Mouse (Mus musculus): Measurements from ENCODE around the gene Retreg3.

Retreg3 gene

GRCm38 (mm10) chr11:101119761-101120544 is at the start of gene Retreg3, which contains the start of gene Tubg1:
TSS of gene Retreg3 (minus strand) at chr11:101119893.
TSS of gene Tubg1 (plus strand) at chr11:101119938.
- DNase-seq = peak; percentile 99

DNA sequence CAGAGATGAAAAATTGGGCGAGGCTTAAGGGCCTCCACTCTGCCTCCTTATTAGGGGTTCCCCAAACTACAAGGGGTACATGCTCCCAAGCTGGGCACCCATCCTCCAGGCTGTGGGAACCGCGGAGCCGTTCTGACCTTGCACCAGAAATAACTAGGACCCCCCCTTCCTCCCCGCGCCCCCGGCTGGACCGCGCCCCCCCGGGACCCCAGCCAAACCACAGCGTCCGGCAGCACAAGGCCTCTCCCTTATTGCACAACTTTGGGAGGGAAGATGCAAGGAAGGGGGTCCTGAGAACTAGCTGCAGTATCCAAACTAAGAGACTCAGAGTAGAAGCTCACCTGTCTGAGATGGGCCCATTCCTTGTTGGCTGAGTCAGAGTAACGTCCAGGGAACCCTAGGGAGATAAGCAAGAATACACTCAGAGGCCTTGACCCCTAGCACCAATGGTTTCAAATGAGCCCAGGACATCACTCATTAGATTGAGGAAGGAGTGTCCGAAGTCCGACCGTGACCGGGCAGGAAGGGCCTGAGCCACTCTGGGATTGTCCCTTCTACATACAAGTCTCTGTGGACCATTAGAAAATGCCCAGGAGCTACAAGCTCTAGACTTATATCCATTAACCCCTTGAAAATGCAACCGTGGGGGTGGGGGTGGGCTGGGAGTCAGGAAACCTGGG is 48.7 kb upstream of the Retreg3 start:
- no peak for DNase-seq

GRCm38 (mm10) chr11:101167963-101168300 is 48.2 kb upstream of the Retreg3 start:
- DNase-seq = peak; percentile 58

- DNase-seq = peak; percentile 56
These were observed 47.7 kb upstream of the Retreg3 start for GRCm38 (mm10) chr11:101167211-101167962.

- DNase-seq = peak; percentile 60
These were observed 46.7 kb upstream of the Retreg3 start for GRCm38 (mm10) chr11:101166357-101166756.

- DNase-seq = peak; percentile 44
These were observed 45.2 kb upstream of the Retreg3 start for GRCm38 (mm10) chr11:101164677-101165580.

DNA sequence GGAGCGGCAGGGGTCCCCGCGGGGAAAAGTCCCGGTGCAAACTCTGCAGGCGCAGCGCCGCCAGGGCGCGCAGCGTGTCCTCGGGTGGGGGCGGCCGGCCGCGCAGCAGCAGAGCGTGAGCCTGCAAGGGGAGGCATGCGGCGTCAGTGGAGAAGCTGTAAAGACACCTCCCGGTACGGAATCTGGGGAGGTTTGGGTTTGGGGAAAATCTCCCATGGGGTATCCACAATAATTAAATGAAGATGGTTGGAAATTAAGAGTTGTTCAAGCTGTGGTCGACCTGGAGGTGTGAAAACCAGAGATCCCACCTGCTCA is 44.6 kb upstream of the Retreg3 start:
- peak; percentile 37 for DNase-seq

GRCm38 (mm10) chr11:101163476-101164350 is 44.0 kb upstream of the Retreg3 start:
- DNase-seq = peak; percentile 66

DNA sequence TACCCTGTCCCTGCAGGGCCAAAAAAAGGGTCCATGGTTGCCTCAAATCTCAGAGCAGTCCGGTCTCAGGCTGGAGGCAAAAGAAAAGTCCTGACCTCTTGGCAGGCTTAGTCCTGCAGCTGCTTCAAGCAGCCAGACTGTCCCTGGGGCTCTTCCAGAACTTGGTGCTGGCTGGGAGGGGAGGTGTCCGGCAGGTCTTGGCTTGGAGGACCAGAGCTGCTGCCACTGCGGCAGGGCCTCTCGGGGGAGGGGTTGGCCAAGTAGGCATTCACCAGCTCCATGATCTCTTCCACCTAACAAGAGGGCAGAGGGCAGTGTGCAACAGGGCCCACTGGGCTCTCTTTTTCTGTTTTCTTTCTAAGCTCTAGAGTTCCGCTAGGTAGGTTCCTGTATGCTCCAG is 43.1 kb upstream of the Retreg3 start:
- DNase-seq = peak; percentile 72

- DNase-seq = peak; percentile 50
These were observed 42.6 kb upstream of the Retreg3 start for GRCm38 (mm10) chr11:101162301-101162700.

DNA sequence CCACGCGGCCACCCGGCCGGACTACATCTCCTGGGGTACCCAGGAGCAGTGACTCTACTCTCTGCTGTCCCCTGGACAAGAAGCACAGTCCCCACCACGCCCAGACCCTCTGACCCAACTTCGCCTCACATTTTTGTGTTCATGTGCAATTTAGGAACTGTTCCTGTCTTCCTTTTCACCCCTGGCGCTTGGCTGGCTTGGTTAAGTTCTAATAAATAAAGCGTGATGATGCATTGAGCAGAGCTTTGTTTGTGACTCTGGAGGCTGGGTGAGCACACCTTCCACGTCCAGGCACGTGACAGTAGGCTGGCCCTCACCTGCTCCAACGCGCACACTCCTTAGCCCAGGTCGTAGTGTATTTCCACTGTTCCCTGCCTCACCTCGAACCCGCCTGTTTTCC is 41.9 kb upstream of the Retreg3 start:
- no peak for DNase-seq

- DNase-seq = peak; percentile 53
These were observed 41.4 kb upstream of the Retreg3 start for GRCm38 (mm10) chr11:101160981-101161505.

- DNase-seq = peak; percentile 55
These were observed 40.5 kb upstream of the Retreg3 start for GRCm38 (mm10) chr11:101160151-101160550.

- peak; percentile 87 for DNase-seq
These were observed 36.2 kb upstream of the Retreg3 start, which contains the start of gene Tubg2 for GRCm38 (mm10) chr11:101155728-101156371. TSS of gene Tubg2 (plus strand) at chr11:101155907.

- DNase-seq = peak; percentile 21
These were observed 35.5 kb upstream of the Retreg3 start for GRCm38 (mm10) chr11:101155151-101155550.

- DNase-seq = peak; percentile 37
These were observed 35.0 kb upstream of the Retreg3 start for GRCm38 (mm10) chr11:101154648-101155047.

DNA sequence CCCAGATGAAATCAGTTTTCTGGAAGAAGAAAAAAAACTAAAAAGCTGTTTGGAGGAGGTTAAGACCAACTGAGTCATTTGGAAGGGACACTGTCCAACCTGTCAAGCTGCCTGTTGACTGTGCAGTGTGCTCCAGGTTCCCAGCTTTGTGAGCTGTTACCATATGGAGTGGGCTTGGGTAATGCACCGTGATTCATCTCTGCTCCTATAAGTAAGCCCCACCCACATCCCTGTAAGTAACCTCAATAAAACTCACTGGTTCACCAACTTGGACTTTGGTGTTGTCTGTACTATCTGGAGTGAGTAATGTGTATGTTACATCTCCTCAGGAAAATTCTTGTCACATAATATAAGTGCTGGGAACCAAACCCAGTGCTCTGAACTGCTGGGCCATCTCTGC is 33.1 kb upstream of the Retreg3 start:
- DNase-seq = no peak

DNA sequence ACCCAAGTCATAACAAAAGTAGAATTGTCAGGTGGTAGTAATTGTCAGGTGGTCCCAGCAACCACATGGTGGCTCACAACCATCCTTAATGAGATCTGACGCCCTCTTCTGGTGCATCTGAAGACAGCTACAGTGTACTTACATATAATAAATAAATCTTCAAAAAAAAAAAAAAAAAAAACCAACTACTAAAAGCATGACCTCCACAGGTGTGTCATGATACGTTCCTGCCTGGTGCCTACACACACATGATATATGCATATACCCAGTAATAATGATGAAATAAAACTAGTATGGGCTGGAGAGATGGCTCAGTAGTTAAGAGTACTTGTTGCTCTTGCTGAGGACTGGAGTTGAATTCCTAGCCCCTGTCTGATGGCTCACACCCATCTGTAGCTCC is 31.4 kb upstream of the Retreg3 start:
- DNase-seq = no peak

DNA sequence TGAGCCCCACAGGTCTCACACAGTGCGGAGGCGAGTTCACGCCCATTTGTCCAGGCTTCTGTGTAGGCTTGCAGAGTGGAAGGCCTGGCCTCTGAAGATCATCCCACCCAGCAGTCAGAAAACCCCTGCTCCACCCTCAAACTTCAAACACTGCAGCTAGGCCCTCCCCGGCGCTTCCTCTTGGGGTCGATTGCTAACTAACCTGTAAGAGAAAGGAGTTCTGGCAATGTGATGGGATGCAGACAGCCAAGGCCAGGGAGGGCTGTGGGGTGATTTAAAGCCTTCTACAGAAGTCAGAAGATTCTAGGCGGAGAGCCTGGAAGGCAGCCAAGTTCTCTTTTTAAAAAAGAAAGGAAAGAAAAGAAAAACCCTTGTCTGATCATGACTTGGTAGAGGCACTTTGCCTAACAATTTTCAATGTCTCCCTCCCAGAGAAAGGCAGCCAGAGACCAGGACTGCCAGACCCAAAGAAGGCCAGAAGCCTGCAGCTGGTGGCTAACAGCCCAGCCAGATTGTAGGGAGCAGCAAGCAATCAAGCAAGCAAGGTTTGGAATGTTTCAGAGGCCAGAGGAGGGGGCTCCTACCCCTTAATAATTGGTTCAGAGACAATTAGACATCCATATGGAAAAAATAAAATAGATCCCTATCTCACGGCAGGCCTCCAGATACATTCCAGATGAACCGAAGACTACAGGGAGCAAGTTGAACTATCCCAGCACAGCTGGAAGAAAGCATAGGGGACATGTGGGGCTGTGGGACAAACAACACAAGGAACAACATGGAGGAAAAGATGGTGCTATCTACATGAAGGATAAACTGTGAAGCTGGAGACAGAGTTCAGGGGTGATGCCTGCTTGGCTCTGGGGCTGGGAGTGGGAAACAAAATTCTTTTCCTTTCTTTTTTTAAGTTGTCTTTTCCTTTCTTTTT is 29.7 kb upstream of the Retreg3 start:
- DNase-seq = peak; percentile 19

DNA sequence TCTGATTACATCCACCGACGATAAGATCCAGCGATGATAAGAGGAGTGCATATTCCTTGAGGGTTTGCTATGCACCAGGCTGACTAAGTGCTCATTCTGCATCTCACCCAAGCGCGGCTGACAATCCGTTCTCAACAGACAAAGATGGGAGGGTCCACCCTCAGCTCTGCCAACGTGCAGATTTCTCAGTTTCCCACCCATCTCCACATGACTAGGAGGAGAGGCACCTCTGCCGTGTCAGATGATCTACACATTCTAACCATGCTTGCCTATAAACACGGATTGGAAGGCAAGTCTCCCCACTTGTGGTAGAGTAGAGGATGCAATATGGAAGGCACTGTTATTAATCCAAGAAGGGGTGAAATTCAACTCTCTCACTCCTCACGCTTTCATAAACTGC is 29.1 kb upstream of the Retreg3 start:
- no peak for DNase-seq

Measured in cerebellum, adult 9-11 months (tissue).